Mouse (Mus musculus) embryonic facial prominence, embryonic 11.5 days (tissue): ENCODE measurements around the gene Col4a1. TPM values are rescaled to one million over a fixed set of nuclear protein-coding genes. Genes with fewer than 3 reads are reported as not detected.

Experiments
- ATAC-seq: fragments of 200-750 bp; cut with Nextera tagmentation; replicated peaks from 2 replicates; pipeline ENCODE4 v1.8.0; 2017; ENCODE audit warnings: low read depth; ENCODE audit not compliant: insufficient number of reproducible peaks, low FRiP score, low TSS enrichment
- DNase-seq: peaks from one replicate; pipeline ENCODE4 v3.0.0-alpha.2; 2015; ENCODE audit warnings: low spot score
- H3K27ac ChIP-seq: fragments of 300-500 bp; sonication (generic); replicated peaks from 2 replicates; pipeline ENCODE4 v1.5.1; 2014; ENCODE audit warnings: mild to moderate bottlenecking, low read depth, low read length, control low read depth
- H3K27me3 ChIP-seq: fragments of 300-500 bp; sonication (generic); 2 replicates; pipeline ENCODE4 v1.6.1; 2014; ENCODE audit warnings: mild to moderate bottlenecking, low read length, moderate library complexity, mixed read lengths; ENCODE audit not compliant: control insufficient read depth, insufficient read depth
- H3K36me3 ChIP-seq: fragments of 300-500 bp; sonication (generic); replicated peaks from 2 replicates; pipeline ENCODE4 v1.6.1; 2014; ENCODE audit warnings: low read depth, mild to moderate bottlenecking, low read length, moderate library complexity, mixed read lengths; ENCODE audit not compliant: control insufficient read depth, insufficient read depth
- H3K4me1 ChIP-seq: fragments of 300-500 bp; sonication (generic); 2 replicates; pipeline ENCODE4 v1.6.1; 2014; ENCODE audit warnings: low read length, mixed read lengths; ENCODE audit not compliant: control insufficient read depth, insufficient read depth
- H3K4me2 ChIP-seq: fragments of 300-500 bp; sonication (generic); 2 replicates; pipeline ENCODE4 v1.6.1; 2014; ENCODE audit warnings: low read depth, mild to moderate bottlenecking, control low read depth, low read length, moderate library complexity
- H3K4me3 ChIP-seq: fragments of 300-500 bp; sonication (generic); 2 replicates; pipeline ENCODE4 v1.5.1; 2014; ENCODE audit warnings: low read depth, low read length, control low read depth
- H3K9ac ChIP-seq: fragments of 300-500 bp; sonication (generic); replicated peaks from 2 replicates; pipeline ENCODE4 v1.6.1; 2014; ENCODE audit warnings: mild to moderate bottlenecking, control low read depth, low read length
- H3K9me3 ChIP-seq: fragments of 300-500 bp; sonication (generic); replicated peaks from 2 replicates; pipeline ENCODE4 v1.6.1; 2016; ENCODE audit warnings: mild to moderate bottlenecking, low read length, inconsistent platforms, mixed read lengths; ENCODE audit not compliant: control insufficient read depth
- WGBS: fragments of 180-500 bp; shearing (Covaris S2); extraction: QIAGEN DNeasy Blood & Tissue Kit; methylation state at CpG from one replicate; pipeline ENCODE4 v1.1.7; 2014; 5-methylcytosine and 5-hydroxymethylcytosine counted together
- polyA plus RNA-seq: library from polyadenylated mRNA; unstranded; fragments of >200 nt; fragmentation: Nextera tagmentation; extraction: Ambion mirVana; gene quantifications from 2 replicates; pipeline ENCODE4 v1.2.1, GENCODE M21; 2014

Gene Col4a1
- polyA plus RNA-seq, 1 experiment from 2014 or later: 93.6 TPM

DNA sequence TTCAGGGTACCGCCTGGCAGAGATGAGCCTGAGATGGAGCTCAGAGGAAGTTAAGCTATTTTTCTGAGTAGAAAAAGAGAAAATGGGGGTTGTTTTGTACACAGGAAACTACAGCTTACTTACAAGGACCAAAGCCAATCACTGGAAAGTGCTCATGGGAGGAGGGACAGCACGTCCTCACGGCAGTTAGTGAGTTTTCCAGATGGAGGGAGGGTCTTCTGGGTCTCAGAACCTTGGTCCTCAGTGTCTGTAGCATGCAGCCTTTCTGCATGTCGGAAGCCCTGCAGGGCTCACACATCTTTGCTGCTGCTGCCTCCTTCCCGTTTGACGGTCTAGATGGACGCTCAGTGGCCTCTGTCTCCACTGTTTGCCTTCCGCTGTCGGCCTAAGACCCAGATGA is 25.9 kb upstream of the Col4a1 start:
- Histone ChIP-seq H3K4me1 (no peaks in the 10 kb centered on the region; the same call in 1 of the 2 replicates), H3K4me3 (no peak overlapping the region), H3K27me3 (no peaks in the 10 kb centered on the region), H3K27ac (no peak overlapping the region), H3K9ac (no peak overlapping the region), H3K4me2 (no peak overlapping the region), H3K36me3 (no peaks in the 10 kb centered on the region), H3K9me3 (no peaks in the 10 kb centered on the region)
- no peak for ATAC-seq
- DNase-seq: no peak
- 88% methylated on average over 9 of the region's 9 CpGs for WGBS

- Histone ChIP-seq H3K9ac (no peak overlapping the region), H3K4me1 (no peaks in the 10 kb centered on the region; the same call in 1 of the 2 replicates), H3K4me3 (no peak overlapping the region), H3K36me3 (no peaks in the 10 kb centered on the region), H3K4me2 (no peak overlapping the region), H3K27me3 (no peaks in the 10 kb centered on the region), H3K9me3 (no peaks in the 10 kb centered on the region), H3K27ac (no peak overlapping the region)
- no peak for ATAC-seq
- 88% methylated on average over 10 of the region's 10 CpGs for WGBS
- no peak for DNase-seq
Observed at GRCm38 (mm10) chr8:11337642-11338041, 25.0 kb upstream of the Col4a1 start.

- no peak for ATAC-seq
- no peak overlapping the region for H3K27ac ChIP-seq
Observed at GRCm38 (mm10) chr8:11336346-11336745, 23.7 kb upstream of the Col4a1 start.

DNA sequence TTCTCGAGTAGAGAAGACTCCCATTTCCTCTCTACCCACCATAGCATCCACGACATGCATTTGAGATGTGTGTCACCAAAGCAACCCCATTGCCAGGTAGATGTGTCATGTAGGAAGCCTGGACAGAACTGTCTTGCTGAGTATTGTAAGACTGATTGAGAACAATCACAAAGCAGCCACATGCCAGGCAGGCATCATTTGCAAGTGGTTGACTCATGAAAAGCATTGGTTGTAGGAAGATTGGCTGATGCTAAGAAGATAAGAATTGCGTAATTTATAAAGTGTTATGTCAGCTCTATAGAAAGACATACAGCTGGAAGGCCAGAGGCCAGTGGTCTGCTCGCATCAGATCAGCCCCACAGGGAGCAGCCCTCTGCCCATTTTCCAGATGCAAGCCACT is 22.6 kb upstream of the Col4a1 start:
- Histone ChIP-seq H3K4me2 (no peak overlapping the region), H3K4me1 (no peaks in the 10 kb centered on the region; the same call in 1 of the 2 replicates), H3K4me3 (no peak overlapping the region), H3K36me3 (no peaks in the 10 kb centered on the region), H3K9ac (no peak overlapping the region), H3K27ac (no peak overlapping the region), H3K9me3 (no peaks in the 10 kb centered on the region), H3K27me3 (no peaks in the 10 kb centered on the region)
- ATAC-seq (no peak), DNase-seq (no peak)
- WGBS: 90% methylated on average over 4 of the region's 4 CpGs

More at GRCm38 (mm10) chr8:11336346-11336745, 23.7 kb upstream of the Col4a1 start:
- Histone ChIP-seq H3K4me1 (no peaks in the 10 kb centered on the region; the same call in 1 of the 2 replicates), H3K9ac (no peak overlapping the region), H3K9me3 (no peaks in the 10 kb centered on the region), H3K27me3 (no peaks in the 10 kb centered on the region), H3K36me3 (no peaks in the 10 kb centered on the region), H3K4me3 (no peak overlapping the region), H3K4me2 (no peak overlapping the region)
- WGBS: 87% methylated on average over 5 of the region's 5 CpGs
- DNase-seq: no peak

DNA sequence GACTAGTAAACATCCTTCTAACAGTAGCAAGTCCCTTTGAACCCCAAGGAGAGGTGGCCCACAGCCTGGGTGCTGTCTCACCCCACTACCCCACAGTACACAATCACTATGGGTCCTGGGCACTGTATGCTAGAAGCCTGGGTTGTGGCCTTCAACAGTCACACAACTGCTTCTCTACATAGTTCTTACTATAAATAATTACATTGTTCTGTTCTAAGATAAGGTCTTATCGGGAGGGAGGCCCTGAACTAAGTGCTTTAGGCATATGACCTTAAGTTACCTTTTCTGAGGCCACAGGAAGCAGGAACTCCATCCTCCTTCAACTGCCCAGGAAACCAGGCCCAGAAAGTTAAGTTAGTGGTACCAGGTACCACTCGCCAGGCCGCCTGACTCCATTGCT is 21.9 kb upstream of the Col4a1 start:
- ATAC-seq (no peak), DNase-seq (no peak)
- 87% methylated on average over 3 of the region's 3 CpGs for WGBS
- Histone ChIP-seq H3K27ac (no peak overlapping the region), H3K4me3 (no peak overlapping the region), H3K27me3 (no peaks in the 10 kb centered on the region), H3K9me3 (no peaks in the 10 kb centered on the region), H3K36me3 (no peaks in the 10 kb centered on the region), H3K4me2 (no peak overlapping the region), H3K9ac (no peak overlapping the region), H3K4me1 (no peaks in the 10 kb centered on the region; the same call in 1 of the 2 replicates)

- no peak overlapping the region for H3K4me2 ChIP-seq
- H3K9me3 ChIP-seq: no peaks in the 10 kb centered on the region
- ATAC-seq (no peak), DNase-seq (no peak)
- no peak overlapping the region for H3K9ac ChIP-seq
- 74% methylated on average over 6 of the region's 6 CpGs for WGBS
- H3K4me3 ChIP-seq: no peak overlapping the region
- no peaks in the 10 kb centered on the region for H3K36me3 ChIP-seq
- no peak overlapping the region for H3K27ac ChIP-seq
- no peaks in the 10 kb centered on the region; the same call in 1 of the 2 replicates for H3K4me1 ChIP-seq
- no peaks in the 10 kb centered on the region for H3K27me3 ChIP-seq
Observed at GRCm38 (mm10) chr8:11333746-11334145, 21.1 kb upstream of the Col4a1 start.

- Histone ChIP-seq H3K36me3 (no peaks in the 10 kb centered on the region), H3K4me3 (no peak overlapping the region), H3K4me2 (no peak overlapping the region), H3K9ac (no peak overlapping the region), H3K27me3 (no peaks in the 10 kb centered on the region), H3K27ac (no peak overlapping the region), H3K9me3 (no peaks in the 10 kb centered on the region), H3K4me1 (peaks cover 3% of the 10 kb centered on the region; the same call in 1 of the 2 replicates)
- 74% methylated on average over 4 of the region's 4 CpGs for WGBS
- DNase-seq (no peak), ATAC-seq (no peak)
Observed at GRCm38 (mm10) chr8:11331561-11331960, 18.9 kb upstream of the Col4a1 start.

DNA sequence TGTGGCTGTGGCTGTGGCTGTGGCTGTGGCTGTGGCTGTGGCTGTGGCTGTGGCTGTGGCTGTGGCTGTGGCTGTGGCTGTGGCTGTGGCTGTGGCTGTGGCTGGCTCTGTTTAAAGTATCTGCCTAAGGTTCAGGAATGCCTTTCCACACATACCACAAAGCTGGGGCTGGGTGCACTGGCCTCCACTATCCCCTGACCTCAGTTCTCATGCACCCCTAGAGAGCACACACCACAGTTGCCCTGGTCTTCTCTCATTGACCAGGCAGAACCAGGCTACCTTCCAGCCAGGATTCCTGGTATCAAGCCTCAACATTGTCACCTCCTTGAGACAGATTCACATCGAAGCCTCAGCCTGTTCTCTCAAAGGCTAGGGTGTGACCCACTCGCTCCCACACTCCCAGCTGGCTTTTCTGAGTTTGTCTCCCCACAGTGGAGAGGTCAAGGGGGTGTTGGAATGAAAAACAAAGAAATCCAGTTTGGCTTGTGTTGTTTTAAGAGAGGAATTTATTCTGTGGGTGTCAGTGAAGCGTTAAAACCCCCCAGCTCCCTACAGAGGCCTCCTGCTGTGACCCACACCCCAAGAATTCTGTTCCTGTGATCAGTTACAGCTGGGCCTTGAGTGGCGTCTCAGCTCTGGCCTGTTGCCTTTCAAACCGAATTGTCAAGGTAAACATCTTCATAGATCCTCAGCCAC is 15.2 kb upstream of the Col4a1 start:
- H3K9ac ChIP-seq: no peak overlapping the region
- H3K36me3 ChIP-seq: no peaks in the 10 kb centered on the region
- H3K27me3 ChIP-seq: no peaks in the 10 kb centered on the region
- WGBS: 41% methylated on average over 5 of the region's 5 CpGs
- H3K4me2 ChIP-seq: no peak overlapping the region
- H3K9me3 ChIP-seq: no peaks in the 10 kb centered on the region
- DNase-seq (no peak), ATAC-seq (no peak)
- no peak overlapping the region for H3K4me3 ChIP-seq
- H3K27ac ChIP-seq: no peak overlapping the region
- 0 out of 2 replicates have a peak, but pooled peaks cover 3% of the 10 kb centered on the region for H3K4me1 ChIP-seq
